Mouse (Mus musculus): Measurements from ENCODE around the gene Nrp2. TPM values are rescaled to one million over a fixed set of nuclear protein-coding genes. Genes with fewer than 3 reads are reported as not detected.

The Nrp2 gene
- polyA plus RNA-seq, 1 experiment from 2014 or later = 1.7 TPM

GRCm38 (mm10) chr1:62812701-62813684 lies 109.9 kb downstream of the Nrp2 start:
- DNase-seq (ENCODE audit: low spot score) = no peak

DNA sequence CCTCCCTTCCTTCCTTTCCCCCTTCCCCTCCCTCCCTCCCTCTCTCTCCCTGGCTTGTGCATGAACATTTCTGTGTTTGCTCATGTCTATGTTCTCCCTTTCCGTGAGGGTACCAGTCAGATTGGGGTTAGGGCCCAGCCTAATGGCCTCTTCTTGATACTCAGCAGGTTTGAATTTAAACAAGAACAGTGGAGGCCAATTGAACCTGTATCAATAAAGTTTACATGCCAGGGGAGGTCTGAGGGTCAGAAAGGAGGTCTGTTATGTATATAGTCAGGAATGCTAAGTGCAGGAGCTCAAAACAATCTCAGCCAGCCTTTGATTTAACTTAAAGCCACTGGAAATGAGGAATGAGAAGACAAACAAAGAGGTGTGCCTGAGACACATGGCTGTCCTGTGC lies 110.9 kb downstream of the Nrp2 start:
- no peak for DNase-seq (ENCODE audit: low spot score)

DNA sequence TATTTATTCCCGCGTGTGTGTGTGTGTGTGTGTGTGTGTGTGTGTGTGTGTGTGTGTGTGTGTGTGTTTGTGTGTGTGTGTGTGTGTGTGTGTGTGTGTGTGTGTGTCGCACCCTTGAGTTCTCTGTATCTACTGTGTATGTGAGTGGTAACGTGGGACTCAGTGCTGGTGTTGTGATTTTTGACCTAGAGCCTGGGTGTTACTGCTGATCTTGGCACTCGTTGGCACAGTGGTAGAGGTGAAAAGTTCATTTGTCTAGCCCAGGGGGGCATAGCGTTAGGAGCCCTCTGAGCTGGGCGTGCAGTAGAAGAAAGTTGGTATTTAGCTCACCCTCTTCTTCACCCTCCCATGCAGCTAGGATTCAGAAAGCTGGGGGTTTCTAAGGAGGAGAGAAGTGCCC lies 114.5 kb downstream of the Nrp2 start:
- DNase-seq (ENCODE audit: low spot score) = no peak

GRCm38 (mm10) chr1:62820170-62820569 lies 117.1 kb downstream of the Nrp2 start:
- no peak for DNase-seq (ENCODE audit: low spot score)

- no peak for DNase-seq (ENCODE audit: low spot score)
These were observed 118.7 kb downstream of the Nrp2 start for GRCm38 (mm10) chr1:62821509-62822398.

DNA sequence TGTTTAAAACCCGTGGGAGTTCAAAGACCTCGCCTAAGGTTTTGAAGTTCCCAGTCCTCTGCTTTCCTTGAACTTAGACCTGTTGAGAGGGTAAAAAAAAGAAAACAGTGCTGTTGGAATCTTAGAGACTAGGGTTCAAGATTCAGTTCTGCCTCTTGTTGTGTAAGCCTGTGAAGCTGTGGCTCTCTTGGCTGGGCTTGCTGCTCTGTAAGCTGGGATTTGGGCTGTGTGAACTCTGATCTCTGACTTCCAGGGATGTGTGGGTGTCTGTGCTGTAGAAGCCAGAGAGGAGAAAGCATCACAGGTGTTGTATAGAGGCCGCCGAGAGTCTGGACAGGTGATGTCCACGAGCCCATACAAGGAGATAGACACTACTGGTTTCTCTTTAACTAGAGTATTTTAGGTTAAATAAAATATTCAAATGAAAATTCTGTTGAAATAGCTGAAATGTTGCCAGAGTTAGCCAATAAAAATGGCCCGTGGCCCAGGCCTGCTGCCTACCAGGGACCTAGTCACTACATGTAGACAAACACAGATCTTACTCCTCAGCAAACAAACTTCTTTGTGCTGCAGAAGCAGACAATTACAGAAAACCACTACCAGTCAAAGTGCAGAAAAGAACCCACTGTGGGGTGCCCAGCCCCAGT lies 120.6 kb downstream of the Nrp2 start:
- DNase-seq (ENCODE audit: low spot score) = no peak

GRCm38 (mm10) chr1:62825822-62826765 lies 123.0 kb downstream of the Nrp2 start:
- DNase-seq (ENCODE audit: low spot score) = no peak

DNA sequence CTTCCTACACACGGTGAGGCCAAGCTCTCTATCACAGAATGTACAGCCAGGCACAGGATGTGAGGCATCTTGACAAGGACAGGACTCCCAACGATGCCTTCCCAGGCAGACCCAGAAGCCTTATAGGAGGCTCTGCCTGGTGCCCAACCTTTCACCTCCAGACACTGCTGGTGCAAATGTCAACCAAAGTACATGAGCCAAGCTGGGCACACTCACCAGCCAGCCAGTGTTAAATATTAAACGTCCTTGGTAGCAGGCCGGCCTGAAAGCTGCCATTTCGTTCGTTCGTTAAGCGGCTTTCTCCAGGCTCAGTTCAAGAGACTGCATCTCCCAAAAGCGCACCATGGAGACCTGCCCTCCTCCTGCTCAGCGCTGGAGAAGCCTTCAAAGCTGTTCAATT lies 124.2 kb downstream of the Nrp2 start:
- no peak for DNase-seq (ENCODE audit: low spot score)

GRCm38 (mm10) chr1:62828156-62828555 lies 125.1 kb downstream of the Nrp2 start:
- DNase-seq (ENCODE audit: low spot score) = no peak

DNA sequence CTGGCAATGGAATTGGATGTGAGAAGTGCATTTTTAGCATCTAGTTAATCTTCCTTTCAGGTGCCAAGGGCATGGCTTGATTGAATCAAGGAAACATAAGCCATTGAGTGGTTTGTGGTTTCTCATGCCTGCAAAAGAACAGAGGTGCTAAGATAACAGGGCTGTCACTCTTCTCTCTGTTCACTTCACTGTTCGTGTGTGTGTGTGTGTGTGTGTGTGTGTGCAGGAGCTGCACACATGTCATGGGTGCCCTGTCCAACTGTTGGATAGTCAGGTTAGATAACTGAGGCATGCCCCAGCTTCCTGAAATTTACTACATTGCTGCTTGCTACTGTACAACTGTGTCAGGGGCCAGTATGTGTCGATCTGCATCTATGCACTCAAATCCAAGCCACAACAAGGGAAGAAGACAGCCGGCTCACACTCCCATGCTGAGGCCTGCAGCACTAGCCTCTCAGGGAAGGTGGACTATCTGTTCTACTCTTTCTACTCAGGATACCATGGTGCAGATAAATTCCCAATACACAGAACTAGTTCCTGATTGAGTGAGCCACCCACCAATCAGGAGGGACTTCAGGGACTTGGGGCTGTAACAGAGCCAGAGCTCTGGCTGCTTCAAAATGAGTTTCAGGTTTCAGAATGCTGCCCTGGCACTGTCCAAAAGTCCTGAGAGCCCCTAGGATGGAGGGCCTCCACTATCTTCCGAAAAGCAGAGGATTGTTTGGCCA lies 126.8 kb downstream of the Nrp2 start:
- DNase-seq (ENCODE audit: low spot score) = peak; percentile 8

DNA sequence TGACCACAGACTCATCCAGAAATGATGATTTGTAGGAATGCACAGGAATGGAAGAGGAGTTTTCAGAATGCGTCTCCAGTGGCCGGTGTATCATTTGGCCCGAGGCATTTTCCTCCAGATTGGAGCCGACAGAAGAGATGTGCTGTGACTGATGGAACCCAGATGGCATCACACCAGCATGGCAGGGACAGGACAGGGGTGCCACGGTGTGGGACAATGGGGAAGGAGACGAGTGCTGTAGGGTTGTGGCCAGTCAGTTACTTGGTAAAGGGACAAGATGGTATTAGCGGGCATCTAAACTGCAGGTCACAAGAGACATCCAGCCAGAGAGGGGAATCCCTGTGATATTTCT lies 127.3 kb downstream of the Nrp2 start:
- no peak for DNase-seq (ENCODE audit: low spot score)

DNA sequence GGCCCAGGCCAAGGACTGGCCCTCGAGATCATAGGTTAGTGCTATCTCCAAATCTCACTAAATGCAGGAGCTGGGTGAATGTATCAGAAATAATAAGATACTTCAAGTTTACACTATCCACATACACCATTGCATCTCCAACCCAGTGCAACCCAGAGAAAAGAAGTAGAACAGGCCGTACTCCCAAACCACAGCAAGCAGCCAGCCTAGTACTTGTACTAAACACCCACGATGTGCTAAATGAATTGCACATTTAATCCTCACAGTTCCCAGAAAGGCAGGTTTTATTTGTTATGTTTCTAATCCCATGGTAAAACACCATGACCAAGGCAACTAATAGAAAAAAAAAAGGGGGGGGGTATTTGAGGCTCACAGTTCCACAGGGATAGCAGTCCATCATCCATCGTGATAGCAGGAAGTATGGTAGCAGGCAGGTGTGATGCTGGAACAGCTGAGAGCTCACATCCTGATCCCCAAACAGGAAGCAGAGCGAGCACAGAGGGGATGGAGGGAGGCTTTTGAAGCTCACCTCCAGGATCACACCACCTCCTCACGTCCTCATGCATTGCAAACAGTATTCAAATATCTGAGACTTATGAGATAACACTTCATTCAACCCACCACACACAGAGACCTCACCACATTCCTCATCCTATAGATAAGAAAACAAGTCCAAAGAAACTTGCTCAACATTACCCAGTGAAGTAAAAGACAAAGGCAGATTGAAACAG lies 128.8 kb downstream of the Nrp2 start:
- DNase-seq (ENCODE audit: low spot score) = no peak

DNA sequence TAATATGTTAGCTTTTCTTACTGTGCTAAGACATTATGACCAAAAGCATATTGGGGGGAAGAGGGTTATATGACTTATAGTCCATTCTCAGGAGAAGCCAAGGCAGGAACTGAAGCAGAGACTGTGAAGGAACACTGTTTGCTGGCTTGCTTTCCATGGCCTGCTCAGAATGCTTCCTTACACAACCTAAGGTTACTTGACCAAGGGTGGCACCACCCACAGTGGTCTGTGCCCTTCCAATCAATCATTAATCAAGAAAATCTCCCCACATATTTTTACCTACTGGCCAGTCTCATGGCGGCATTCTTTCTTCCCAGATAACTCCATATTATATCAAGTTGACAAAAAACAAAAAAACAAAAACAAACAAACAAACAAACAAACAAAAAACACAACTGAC lies 130.3 kb downstream of the Nrp2 start:
- no peak for DNase-seq (ENCODE audit: low spot score)

GRCm38 (mm10) chr1:62834443-62835185 lies 131.5 kb downstream of the Nrp2 start:
- no peak for DNase-seq (ENCODE audit: low spot score)

- no peak for DNase-seq (ENCODE audit: low spot score)
These were observed 135.0 kb downstream of the Nrp2 start for GRCm38 (mm10) chr1:62838083-62838482.

DNA sequence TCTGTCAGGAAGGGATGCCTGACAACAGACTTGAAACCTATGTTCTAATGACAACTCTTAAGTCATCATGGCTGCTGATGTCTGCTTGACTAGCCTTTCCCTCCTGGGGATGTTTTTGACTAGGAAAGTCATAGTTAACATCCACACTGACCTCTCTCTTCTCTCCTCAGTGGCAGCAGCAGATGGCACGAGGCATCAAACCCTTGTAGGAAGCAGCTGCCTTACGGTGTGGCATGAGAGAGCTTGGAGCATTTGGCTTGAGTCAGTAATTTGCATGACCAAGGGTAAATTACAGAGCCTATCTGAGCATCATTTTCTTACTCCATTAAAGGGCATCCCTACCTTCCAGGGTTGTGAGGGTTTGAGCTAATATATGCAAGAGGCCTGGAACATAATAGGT lies 135.5 kb downstream of the Nrp2 start:
- no peak for DNase-seq (ENCODE audit: low spot score)

- DNase-seq (ENCODE audit: low spot score) = no peak
These were observed 140.1 kb downstream of the Nrp2 start for GRCm38 (mm10) chr1:62843215-62843614.

Measured in thymus, postnatal 0 days (tissue).